Mouse (Mus musculus): ENCODE results near the gene Mllt6.

Gene Mllt6

DNA sequence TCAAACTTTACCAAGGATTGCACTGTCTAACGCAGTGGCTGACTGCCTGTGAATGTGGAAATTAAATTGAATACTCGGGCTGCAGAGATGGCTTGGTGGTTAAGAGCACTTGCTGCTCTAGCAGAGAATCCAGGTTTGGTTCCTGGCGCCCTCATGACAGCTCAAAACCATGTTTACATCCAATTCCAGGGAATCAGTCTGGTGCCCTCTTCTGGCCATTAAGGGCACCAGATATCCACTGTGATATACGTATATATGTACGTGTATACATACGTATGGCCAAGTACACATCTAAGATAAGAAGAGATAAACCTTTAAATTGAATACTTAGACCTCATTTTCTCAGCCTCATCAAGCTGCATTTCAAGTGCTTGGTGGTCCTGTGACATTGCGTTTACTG is 3.0 kb downstream of the Mllt6 start:
- no peak for DNase-seq (ENCODE audit: inconsistent age in 2 of 2, low spot score in 1 of 2)

DNA sequence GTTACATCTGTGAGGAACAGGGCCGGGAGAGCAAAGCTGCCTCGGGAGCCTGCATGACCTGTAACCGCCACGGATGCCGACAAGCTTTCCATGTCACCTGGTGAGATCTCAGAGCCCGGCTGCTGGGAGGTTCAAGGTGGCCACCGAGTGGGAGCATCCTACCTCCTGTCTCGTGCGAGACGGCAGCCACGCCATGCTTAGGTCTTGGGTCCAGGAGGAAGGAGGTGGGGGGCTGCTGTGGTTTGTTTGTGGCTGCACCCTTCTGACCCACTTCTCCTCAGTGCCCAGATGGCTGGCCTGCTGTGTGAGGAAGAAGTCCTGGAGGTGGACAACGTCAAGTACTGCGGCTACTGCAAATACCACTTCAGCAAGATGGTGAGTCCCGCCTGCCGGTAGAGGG is 3.6 kb downstream of the Mllt6 start:
- no peak for DNase-seq (ENCODE audit: inconsistent age in 2 of 2, low spot score in 1 of 2)

DNA sequence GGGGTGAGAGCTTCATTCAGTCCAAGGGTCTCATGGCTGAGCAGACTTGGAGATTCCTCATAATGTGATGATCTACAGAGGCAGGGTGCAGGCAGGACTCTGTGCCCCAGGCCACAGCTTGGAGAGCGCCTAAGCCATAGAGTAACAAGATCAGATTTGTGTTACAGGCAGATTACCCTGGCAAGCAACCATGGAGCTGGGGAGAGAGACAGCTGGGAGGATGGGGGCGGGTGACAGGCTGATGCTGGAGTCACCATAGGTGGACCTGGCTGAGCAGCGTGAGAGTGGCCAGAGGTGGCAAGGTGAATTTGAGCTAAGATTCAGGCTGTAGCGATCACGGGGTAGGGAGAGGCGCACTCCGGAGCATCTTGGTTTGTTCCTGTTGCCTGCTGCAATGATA is 4.9 kb downstream of the Mllt6 start:
- DNase-seq (ENCODE audit: inconsistent age in 2 of 2, low spot score in 1 of 2) = no peak

DNA sequence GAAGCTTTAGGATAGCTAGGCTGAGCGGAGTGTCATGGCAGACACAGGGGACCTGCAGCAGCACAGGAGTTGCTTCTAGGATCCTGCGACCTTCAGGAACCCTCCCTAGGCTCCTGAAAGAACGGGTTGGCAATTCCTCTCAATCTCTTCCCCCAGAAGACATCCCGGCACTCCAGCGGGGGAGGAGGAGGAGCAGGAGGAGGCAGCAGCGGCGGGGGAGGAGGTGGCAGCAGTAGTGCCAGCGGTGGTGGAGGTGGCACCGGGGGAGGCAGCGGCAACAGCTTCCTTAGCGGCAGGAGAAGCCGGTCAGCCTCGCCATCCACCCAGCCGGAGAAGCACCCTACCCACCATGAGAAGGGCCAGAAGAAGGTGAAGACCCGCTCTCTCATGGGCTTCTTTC is 6.1 kb downstream of the Mllt6 start:
- DNase-seq (ENCODE audit: inconsistent age in 2 of 2, low spot score in 1 of 2) = no peak

DNA sequence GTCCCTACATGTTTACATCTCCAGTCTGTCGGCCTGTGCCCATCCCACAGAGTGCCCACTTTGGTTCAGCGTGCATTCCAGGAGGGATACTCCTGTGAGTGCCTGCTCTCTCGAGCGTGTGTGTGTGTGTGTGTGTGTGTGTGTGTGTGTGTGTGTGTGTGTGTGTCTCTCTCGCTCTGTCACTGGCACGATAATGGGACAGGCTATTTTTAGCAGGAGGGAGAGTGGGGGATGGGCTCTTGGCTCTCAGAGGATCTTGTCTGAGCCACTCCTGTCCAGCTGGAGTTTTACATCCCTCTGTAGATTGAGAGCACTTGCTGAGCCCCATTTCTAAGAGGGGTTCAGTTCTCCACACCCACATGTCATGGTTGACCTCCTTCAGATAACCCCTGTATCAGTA is 6.6 kb downstream of the Mllt6 start:
- DNase-seq (ENCODE audit: inconsistent age in 2 of 2, low spot score in 1 of 2) = no peak

DNA sequence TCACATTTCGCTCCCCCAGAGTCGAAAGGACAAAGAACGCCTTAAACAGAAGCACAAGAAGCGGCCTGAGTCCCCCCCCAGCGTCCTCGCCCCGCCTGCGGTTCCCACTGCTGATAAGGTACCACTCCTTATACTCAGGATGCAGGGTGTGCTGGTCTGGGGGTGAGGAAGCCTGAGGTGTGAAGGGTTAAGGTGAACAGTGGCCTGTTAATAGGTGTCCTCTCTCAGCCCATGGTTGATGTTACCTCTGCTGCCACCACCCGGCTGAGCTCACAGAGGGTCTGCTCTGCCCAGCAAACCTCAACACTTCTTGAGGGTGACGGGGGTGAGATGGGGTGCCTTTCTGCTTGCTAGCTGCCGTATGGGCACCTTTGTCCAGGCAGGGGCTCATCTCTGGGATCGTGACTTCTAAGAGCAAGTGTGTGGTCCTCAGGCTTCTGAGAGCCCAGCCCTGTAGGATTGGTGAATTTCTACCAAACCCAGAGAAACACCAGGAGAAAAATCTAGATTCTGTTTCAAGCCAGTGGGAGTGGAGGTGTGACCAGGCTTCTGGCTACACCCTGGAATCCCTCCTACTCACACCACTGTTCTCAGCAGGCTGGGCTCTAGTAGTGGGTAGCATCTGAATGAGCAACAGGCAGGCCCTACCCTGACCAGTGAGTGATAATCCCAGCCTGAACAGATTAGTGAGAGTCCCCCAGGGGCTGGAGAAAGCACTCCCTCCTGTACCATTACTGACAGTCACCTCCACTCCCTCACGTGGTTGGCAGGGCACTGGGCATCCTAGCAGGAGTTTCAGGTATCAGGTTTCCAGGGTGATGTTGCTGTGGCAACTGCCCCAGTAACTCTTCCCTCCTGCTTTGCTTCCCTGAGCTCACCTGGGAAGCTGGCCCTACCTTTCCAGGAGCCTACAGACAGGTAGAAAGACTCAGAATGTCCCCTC is 7.3 kb downstream of the Mllt6 start:
- no peak for DNase-seq (ENCODE audit: inconsistent age in 2 of 2, low spot score in 1 of 2)

DNA sequence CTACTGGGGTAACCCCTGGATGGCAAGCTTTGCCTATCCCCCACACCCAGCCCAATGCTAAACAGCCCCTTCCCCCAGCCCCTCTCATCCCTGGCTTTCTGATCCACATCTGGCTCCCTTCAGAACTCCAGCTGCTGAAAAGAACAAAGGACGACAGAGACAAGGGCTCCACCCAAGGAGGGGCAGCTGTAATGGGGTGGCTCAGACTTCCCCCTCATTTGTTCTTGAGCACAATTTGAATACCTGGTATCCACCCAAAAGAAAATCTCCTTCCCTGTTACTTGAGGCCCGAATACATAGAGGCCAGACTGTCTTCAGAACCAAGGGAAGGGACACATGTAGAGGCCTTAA is 7.9 kb downstream of the Mllt6 start:
- no peak for DNase-seq (ENCODE audit: inconsistent age in 2 of 2, low spot score in 1 of 2)

DNA sequence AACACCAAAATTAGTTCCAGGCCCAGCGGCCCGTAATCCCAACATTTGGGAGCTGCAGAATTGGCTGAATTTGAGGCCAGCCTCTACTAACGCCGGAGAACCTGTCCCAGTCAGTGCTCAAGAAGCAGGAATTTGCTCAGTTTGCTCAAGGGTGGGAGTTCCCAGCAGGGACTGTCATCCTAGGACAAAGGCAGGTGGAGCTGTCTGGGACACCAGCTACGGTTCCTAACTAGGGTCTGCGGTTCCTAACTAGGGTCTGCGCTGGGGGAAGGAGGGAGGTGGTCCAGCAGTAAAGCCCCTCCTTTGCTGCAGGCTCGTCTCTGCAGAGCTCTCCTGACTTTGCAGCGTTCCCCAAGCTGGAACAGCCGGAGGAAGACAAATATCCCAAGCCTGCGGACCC is 9.9 kb downstream of the Mllt6 start:
- DNase-seq (ENCODE audit: inconsistent age in 2 of 2, low spot score in 1 of 2) = no peak

DNA sequence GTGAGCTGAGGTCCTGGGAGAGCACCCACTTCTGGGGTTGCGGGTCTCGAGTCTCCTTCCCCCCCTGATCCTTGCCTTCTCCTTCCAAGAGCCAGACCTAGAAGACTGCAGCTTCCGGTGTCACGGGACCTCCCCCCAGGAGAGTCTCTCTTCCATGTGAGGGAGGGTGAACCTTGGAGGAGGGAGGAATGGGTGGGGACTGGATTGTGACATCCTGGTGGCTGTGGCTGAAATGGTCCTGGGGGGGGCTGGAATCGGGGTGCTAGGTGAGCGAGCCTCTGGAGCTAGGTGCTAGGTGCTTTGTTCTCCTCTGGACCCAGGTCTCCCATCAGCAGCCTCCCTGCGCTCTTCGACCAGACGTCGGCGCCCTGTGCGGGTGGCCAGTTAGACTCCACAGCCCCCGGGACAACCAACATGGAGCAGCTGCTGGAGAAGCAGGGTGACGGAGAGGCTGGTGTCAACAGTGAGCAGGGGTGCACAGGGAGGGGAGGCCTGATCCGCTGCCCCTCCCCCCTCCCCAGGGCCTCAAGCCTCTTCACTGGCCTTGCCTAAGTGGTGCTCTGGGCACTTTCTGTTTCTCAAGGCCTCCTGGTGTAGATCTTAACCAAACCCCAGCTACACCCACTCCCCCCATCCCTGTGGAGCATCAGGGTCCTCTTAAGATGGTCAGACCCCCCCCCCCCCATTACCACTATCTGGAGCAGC is 13.0 kb downstream of the Mllt6 start:
- no peak for DNase-seq (ENCODE audit: inconsistent age in 2 of 2, low spot score in 1 of 2)

DNA sequence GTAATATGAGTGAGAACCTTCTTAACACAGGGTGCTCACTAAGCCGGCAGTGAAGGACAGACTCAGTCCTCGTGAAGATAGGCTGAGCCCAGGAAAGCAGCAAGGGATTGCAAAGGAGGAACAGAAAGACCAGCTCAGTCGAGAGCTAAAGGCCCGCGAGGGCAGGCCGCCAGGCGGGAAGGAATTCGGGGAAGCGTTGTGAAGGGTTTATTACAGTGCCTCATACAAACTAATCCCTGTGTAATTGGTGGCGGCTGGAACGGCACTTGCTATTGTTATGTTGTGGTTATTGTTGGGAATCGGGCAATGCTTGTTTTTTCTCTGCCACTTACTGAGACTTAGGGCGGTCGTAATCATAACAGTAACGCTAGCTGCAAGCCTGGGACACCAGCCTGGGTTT is 14.2 kb downstream of the Mllt6 start:
- no peak for DNase-seq (ENCODE audit: inconsistent age in 2 of 2, low spot score in 1 of 2)

DNA sequence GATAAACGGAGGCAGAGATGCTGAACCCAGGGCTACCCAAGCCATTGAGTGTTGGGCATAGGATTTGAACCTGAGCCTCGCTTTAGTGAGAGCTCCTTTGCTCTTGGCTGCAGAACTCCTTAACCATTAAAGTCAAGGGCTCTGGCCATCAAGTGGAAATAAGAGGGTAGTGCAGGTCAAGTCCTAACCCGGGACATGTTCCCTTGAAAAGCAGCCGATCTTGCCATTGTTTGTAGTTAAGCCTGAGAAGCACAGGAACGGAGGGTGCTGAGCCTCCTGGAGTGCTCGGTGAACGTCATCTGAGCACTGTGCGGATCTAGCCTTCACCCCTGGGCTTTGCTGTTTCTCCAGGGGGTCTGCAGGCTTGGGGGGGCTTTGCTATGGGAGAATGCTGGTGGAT is 14.6 kb downstream of the Mllt6 start:
- no peak for DNase-seq (ENCODE audit: inconsistent age in 2 of 2, low spot score in 1 of 2)

DNA sequence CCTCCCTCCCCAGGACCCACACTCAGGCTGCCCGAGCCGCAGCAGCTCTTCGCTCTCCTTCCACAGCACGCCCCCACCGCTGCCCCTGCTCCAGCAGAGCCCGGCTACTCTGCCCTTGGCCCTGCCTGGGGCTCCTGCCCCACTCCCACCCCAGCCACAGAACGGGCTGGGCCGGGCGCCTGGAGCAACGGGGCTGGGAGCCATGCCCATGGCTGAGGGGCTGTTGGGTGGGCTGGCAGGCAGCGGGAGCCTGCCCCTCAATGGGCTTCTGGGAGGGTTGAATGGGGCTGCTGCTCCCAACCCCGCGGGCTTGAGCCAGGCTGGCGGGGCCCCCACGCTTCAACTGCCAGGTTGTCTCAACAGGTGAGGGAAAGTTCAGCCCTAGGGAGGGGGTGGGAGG is 15.1 kb downstream of the Mllt6 start:
- DNase-seq (ENCODE audit: inconsistent age in 2 of 2, low spot score in 1 of 2) = no peak

DNA sequence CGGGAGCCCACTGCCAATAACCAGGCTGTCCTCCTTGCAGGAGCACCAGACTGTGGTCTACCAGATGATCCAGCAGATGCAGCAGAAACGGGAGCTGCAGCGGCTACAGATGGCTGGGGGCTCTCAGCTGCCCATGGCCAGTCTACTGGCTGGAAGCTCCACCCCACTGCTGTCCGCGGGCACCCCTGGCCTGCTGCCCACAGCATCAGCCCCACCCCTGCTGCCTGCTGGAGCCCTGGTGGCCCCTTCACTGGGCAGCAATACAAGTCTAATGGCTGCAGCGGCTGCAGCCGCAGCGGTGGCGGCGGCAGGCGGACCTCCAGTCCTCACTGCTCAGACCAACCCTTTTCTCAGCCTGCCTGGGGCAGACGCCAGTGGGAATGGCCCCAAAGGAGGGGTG is 17.2 kb downstream of the Mllt6 start:
- DNase-seq (ENCODE audit: inconsistent age in 2 of 2, low spot score in 1 of 2) = no peak

DNA sequence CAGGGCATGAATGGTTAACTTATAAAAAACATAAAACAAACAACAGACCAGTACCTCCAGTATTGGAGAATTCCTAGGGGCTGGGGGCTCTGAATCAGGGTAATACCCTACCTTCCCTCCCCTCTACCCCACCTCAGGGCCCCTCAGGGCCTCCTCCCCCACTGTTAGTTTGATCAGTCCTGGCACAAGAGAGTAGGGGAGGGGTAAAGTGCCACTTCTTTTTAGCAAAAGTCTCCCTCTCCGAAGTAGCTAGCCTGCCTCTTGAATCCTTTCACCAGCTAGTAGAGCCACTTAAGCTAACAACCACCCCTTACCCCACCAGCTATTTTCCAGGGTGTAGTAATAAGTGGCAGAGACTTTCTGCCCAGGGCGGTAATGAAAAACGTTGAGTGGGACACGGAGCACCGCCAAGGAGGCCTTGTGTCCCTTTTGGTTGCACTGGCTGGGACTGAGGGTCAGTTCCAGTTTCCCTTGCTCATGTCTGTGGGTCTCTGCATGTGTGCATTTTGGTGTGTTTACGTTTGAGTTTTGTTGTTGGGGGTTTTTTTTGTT is 19.4 kb downstream of the Mllt6 start:
- DNase-seq (ENCODE audit: inconsistent age in 2 of 2, low spot score in 1 of 2) = no peak

DNA sequence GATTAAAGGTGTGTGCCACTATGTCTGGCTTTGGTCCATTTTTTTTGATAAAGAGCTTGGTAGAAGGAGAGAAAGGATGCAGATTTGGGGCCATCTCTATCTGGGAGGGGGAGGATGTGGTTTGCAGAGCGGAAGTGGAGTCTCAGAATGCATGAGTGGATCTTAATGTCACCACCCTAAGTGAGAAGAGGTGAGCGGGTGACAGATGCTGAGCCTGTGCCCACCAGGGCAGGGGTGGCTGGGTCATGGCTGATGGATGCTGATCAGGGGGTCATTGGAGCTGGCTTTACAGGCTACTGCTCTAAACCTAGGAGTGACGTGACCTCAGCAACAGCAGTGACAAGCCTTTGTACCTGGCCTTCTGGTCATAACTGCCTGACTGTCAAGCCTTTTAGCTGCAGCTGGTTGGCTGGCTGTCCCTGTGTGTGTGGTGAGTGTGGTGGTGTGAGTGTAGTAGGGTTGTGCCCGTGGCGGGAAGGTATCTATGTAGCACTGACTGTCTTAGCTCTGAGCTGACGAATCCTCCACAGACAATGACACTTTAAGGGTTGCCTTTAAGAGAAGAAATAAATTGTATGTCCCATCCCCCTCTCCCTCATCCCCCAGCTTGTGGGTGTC is 21.0 kb downstream of the Mllt6 start:
- no peak for DNase-seq (ENCODE audit: inconsistent age in 2 of 2, low spot score in 1 of 2)

DNA sequence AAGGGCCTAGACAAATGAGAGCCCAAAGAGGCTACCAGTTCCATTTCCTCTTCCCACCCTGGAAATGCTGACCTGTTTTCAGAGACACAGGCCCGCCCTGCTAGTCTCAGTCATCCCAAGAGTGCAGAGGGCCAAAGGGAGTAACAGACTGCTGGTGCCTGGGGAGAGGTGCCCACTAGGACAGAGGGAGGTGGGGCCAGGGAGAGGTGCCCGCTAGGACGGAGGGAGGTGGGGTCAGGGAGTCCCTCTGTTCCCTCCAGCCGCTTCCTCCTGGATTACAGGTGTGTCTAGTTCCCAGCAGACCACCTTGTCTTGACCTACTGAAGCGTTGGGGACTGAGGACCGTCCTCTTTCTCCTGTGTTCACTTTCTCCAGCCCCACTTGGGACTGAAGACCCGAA is 21.6 kb downstream of the Mllt6 start:
- peak in 1 of 2 experiments; percentile 69 for DNase-seq (ENCODE audit: inconsistent age in 2 of 2, low spot score in 1 of 2)

DNA sequence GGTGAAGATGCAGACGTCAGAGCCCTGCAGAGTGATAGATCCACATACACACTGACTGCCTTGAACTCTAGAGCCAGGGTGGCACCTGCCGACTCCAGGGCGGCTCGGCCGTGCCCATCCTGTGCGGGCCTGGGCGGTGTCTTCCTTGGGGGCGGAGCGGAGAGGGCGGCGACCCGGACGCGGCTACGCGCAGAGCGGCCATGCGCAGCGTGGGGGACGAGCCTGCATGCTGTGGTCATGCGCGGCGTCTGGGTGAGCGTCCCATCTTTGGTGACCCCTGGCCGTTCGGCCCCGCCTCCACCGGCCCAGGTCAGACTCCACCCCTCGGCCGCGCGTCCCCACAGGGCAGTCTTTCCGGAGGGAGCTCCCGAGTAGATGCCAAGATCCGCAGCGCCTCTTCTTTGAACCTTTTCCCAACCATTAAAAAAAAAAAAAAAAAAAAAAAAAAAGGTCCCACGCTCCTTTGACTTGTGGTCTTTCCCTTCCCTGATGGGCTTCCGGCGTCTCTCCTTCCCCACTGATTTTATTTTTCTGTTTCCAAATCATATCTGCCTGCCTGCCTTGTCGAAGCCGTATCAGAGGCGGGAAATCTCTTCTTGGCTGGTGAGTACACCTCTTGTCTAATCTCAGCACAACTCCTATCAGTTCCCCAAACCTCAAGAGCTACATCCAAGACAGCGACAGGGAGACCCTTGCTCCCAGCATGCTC is 22.6 kb downstream of the Mllt6 start, which contains the start of gene Cisd3:
Gene Cisd3, plus strand, starts transcription at position 214 of the 709 bp plus-strand sequence.
- DNase-seq (ENCODE audit: inconsistent age in 2 of 2, low spot score in 1 of 2) = peak; percentile 99

DNA sequence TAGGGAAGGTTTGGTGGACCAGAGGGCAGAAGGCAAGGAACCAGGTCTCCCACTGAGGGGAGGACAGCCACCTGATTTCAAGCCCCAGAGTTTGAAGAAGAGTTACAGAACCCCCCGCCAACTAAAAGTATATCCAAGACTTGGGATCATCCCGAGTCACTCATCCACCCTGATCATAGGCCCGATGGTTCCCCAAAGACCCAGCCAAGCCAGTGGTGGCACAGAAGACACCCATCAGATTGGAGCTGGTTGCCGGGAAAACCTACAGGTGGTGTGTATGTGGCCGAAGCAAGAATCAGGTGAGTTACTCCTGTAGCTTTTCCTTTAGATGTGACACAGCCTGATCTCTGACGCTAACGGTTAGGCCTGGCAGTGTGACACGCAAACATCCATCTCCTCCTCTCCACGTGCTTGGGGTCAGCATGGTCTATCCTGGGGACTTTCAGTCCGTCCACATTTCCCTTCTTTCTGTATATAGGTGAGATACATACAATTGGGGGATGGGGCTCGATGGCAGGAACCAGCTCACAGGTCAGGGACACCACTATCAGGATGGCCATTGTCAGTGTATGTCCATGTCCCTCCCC is 23.2 kb downstream of the Mllt6 start:
- DNase-seq (ENCODE audit: inconsistent age in 2 of 2, low spot score in 1 of 2) = peak; percentile 33 to 77

DNA sequence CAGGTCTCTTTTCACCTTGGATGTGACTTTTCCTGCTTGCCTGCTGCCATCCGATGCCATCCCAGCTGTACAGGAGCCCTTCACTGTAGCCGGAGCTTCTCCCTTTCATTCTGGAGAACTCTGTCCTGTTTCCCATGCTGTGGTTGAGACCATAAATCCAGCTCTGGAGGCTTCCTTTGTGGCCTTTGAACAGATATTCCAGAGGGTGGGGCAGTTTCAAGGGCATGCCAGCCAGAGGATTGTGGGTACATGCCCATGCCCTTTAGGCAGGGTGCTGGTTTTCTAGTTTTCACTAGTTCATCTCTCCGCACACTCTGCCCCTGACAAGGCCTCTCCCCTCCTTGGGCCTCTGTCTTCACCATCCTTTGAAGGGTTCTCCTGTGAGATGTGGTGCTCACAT is 23.8 kb downstream of the Mllt6 start:
- peak; percentile 59 to 83 for DNase-seq (ENCODE audit: inconsistent age in 2 of 2, low spot score in 1 of 2)

DNA sequence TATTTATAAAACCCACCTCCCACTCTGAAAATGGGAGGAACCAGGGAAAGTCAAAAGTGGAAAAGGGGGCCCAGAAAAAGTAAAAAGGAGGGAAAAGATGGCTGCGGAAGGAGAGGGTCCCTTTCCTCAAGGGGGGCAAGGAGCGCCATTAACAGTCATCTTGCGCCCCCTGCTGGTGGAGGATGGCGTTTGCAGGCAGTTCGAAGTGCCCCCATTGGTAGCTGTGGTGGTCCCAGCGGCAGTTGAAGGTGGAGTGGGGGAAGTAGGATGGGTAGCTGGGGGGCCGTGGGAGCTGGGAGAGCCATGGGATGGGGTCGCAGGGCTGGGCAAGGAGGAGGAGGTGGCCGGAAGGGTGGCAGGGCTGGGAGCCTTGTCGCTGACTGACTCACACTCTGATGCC is 26.6 kb downstream of the Mllt6 start:
- DNase-seq (ENCODE audit: inconsistent age in 2 of 2, low spot score in 1 of 2) = peak in 1 of 2 experiments; percentile 84

DNA sequence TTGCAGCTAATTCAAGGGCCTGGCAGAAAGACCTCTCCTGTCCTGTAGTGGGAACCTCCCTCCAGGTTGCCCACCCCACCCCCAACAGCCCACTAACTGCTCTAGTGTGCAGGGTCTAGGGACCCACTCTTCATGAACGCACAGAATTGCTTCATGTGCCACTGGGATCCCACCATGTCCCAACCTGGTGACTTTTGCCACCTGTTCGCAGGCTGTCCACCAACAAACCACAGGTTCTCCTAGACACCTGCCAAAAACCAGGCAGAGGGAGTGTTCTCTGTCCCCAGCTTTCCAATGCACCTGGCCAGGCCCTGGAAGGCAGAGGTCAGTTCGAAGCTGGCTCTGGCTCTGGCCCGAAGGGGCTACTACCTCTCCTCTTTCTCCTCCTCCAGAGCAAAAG is 31.2 kb downstream of the Mllt6 start:
- DNase-seq (ENCODE audit: inconsistent age in 2 of 2, low spot score in 1 of 2) = no peak

Data from adrenal gland, adult (tissue).